11 mouse cellular contexts compared by ENCODE assay signal in genomic region chr3:107130661-107131326, GRCm38 (mm10). TPM values are rescaled to one million over a fixed set of nuclear protein-coding genes. Genes with fewer than 3 reads are reported as not detected.
DNase-seq lines count a peak whose midpoint lies in the region; ATAC-seq lines count a peak whose summit lies in the region.
"Had no signal": no experiment of that assay in that cellular context is flagged by ENCODE, and none has a peak within 500 bp of the region (broad histone marks: within the 10 kb centered on the region; RNA-seq: fewer than 3 reads in every experiment).

No protein-coding gene starts in this region.

- H3K36me3 ChIP-seq in stomach, embryonic 15.5 days, result no peaks in the 10 kb centered on the region

- no peaks in the 10 kb centered on the region for H3K27me3 ChIP-seq in stomach, embryonic 15.5 days (replicated peaks)

- no peak overlapping the region for H3K27ac ChIP-seq in stomach, embryonic 15.5 days

- ATAC-seq in stomach, embryonic 15.5 days (ENCODE audit: insufficient read depth, low FRiP score, low read depth), result peak; percentile 50; the same call in 1 of the 2 replicates

- WGBS in stomach, embryonic 15.5 days, result 60% methylated on average over 4 of the region's 4 CpGs

- no peak overlapping the region for H3K9ac ChIP-seq in stomach, embryonic 15.5 days

- H3K9me3 ChIP-seq in stomach, embryonic 15.5 days, result no peaks in the 10 kb centered on the region
- H3K9me3 ChIP-seq: megakaryocyte, embryonic 14.5 days had no signal

- no peaks in the 10 kb centered on the region for H3K4me1 ChIP-seq in stomach, embryonic 15.5 days
- H3K4me1 ChIP-seq: megakaryocyte, embryonic 14.5 days had no signal

- no peak overlapping the region for H3K4me2 ChIP-seq in stomach, embryonic 15.5 days

- DNase-seq in testis, postnatal 10 days (ENCODE audit: low spot score), result peak; percentile 61
- no peak for DNase-seq in testis, postnatal 14 days (ENCODE audit: low spot score)
- DNase-seq in cerebellum, postnatal 36 days, result peak; percentile 53 to 56
- peak; percentile 86 for DNase-seq in heart, postnatal 4 days
- DNase-seq in right cerebral cortex, adult 18-20 months, result no peak
- no peak for DNase-seq in spleen, postnatal 10 days (ENCODE audit: low spot score in 2 of 2)
- no peak for DNase-seq in embryo, embryonic 11 days

- no peak overlapping the region for H3K4me3 ChIP-seq in stomach, embryonic 15.5 days (replicated peaks)
- H3K4me3 ChIP-seq: megakaryocyte, embryonic 14.5 days had no signal

RNA-seq across cellular contexts. Expression of gene Kcna2, which starts 29.8 kb away (rescaled TPM):
- total RNA-seq in heart, postnatal 4 days (2021), result under 1 TPM; 0.14 to 0.43 TPM
- polyA plus RNA-seq in stomach, embryonic 15.5 days (2015; fragmentation: Nextera tagmentation; extraction: Ambion mirVana), result 0.09 and 0.14 TPM in 2 replicates

RNA-seq across cellular contexts. Expression of gene Kcna10, which starts 52.1 kb away (rescaled TPM):
- total RNA-seq in heart, postnatal 4 days (2021), result not detected
- polyA plus RNA-seq in stomach, embryonic 15.5 days (2015; fragmentation: Nextera tagmentation; extraction: Ambion mirVana), result not detected in 2 replicates
- polyA plus RNA-seq: embryonic facial prominence, embryonic 14.5 days; large intestine, adult 2 months had no signal

Comparison
In these comparisons a context has a peak if more than half of its experiments do, and no peak if none do; other contexts are left out.
1. DNase-seq: peak in testis, postnatal 10 days (single experiment), cerebellum, postnatal 36 days (2 of 2) and heart, postnatal 4 days (single experiment); none in testis, postnatal 14 days (single experiment), right cerebral cortex, adult 18-20 months (single experiment), spleen, postnatal 10 days (0 of 2) and embryo, embryonic 11 days (single experiment).